Mouse (Mus musculus): Measurements from ENCODE around the gene AU041133. TPM values are rescaled to one million over a fixed set of nuclear protein-coding genes. Genes with fewer than 3 reads are reported as not detected.
"Not testable (repeated sequence)": the region's sequence is repeated elsewhere in the genome, so short reads cannot be mapped to it uniquely, and the experiment has no call there.

Gene AU041133
- 0.08 TPM in 1 of 2 replicates, not detected in the other for polyA plus RNA-seq (2012; rRNA removed)

- Histone ChIP-seq H3K27ac (ENCODE audit: insufficient read depth, low read depth, low read length) (peak within 1 kb of the TSS; percentile 51), H3K27me3 (ENCODE audit: control insufficient read depth, insufficient read depth, low read length) (no peaks in the 10 kb centered on the region), H3K36me3 (ENCODE audit: control insufficient read depth, insufficient read depth, low read length) (no peaks in the 10 kb centered on the region), H3K4me1 (ENCODE audit: control insufficient read depth, insufficient read depth, insufficient read length, low read length) (no peaks in the 10 kb centered on the region), H3K4me3 (ENCODE audit: low read depth, low read length) (peak within 1 kb of the TSS; percentile 86)
- WGBS, result under 1% methylated on average over 41 of the region's 41 CpGs
- no peak for TF ChIP-seq CTCF (IDR thresholded peaks at IDR 0.05; ENCODE audit: extremely low read depth, insufficient read length, insufficient replicate concordance, low read depth, low read length)
- TF ChIP-seq POLR2A (IDR thresholded peaks at IDR 0.05; ENCODE audit: low read depth, low read length), result peak; percentile 54
Observed at GRCm38 (mm10) chr10:82127850-82128401, at the start of gene AU041133. AU041133 (plus strand) TSS chr10:82128013.

GRCm38 (mm10) chr10:82082728-82083621 is 44.8 kb upstream of the AU041133 start, which contains the start of gene BC024063:
BC024063 (plus strand) TSS chr10:82083353.
- H3K36me3 ChIP-seq (ENCODE audit: control insufficient read depth, insufficient read depth, low read length); H3K27me3 ChIP-seq (ENCODE audit: control insufficient read depth, insufficient read depth, low read length); H3K4me1 ChIP-seq (ENCODE audit: control insufficient read depth, insufficient read depth, insufficient read length, low read length): not testable (repeated sequence)
- 17% methylated on average over 42 of the region's 42 CpGs for WGBS
- Histone ChIP-seq H3K4me3 (ENCODE audit: low read depth, low read length) (peak within 1 kb of the TSS; percentile 84), H3K27ac (ENCODE audit: insufficient read depth, low read depth, low read length) (peak within 1 kb of the TSS; percentile 68; the same call in 1 of the 2 replicates)

- not testable (repeated sequence) for H3K27me3 ChIP-seq (ENCODE audit: control insufficient read depth, insufficient read depth, low read length); H3K4me1 ChIP-seq (ENCODE audit: control insufficient read depth, insufficient read depth, insufficient read length, low read length); H3K36me3 ChIP-seq (ENCODE audit: control insufficient read depth, insufficient read depth, low read length); H3K27ac ChIP-seq (ENCODE audit: insufficient read depth, low read depth, low read length)
- 11% methylated on average over 14 of the region's 14 CpGs for WGBS
- peak overlapping the region; percentile 84 for H3K4me3 ChIP-seq (ENCODE audit: low read depth, low read length)
Observed at GRCm38 (mm10) chr10:82083622-82083971, 44.2 kb upstream of the AU041133 start.

GRCm38 (mm10) chr10:82117206-82117605 is 10.6 kb upstream of the AU041133 start:
- WGBS, result 81% methylated on average over 3 of the region's 3 CpGs
- TF ChIP-seq CTCF (IDR thresholded peaks at IDR 0.05; ENCODE audit: extremely low read depth, insufficient read length, insufficient replicate concordance, low read depth, low read length) (no peak), POLR2A (IDR thresholded peaks at IDR 0.05; ENCODE audit: low read depth, low read length) (no peak)

GRCm38 (mm10) chr10:82145282-82145681 is 17.5 kb downstream of the AU041133 start:
- no peak overlapping the region for H3K4me3 ChIP-seq (ENCODE audit: low read depth, low read length)
- no peaks in the 10 kb centered on the region for H3K27me3 ChIP-seq (ENCODE audit: control insufficient read depth, insufficient read depth, low read length)
- no peaks in the 10 kb centered on the region for H3K4me1 ChIP-seq (ENCODE audit: control insufficient read depth, insufficient read depth, insufficient read length, low read length)
- TF ChIP-seq CTCF (IDR thresholded peaks at IDR 0.05; ENCODE audit: extremely low read depth, insufficient read length, insufficient replicate concordance, low read depth, low read length) (no peak), POLR2A (IDR thresholded peaks at IDR 0.05; ENCODE audit: low read depth, low read length) (no peak)
- H3K27ac ChIP-seq (ENCODE audit: insufficient read depth, low read depth, low read length), result no peak overlapping the region
- WGBS, result 84% methylated on average over 1 of the region's 1 CpGs
- H3K36me3 ChIP-seq (ENCODE audit: control insufficient read depth, insufficient read depth, low read length), result peaks cover 17% of the 10 kb centered on the region

More at GRCm38 (mm10) chr10:82117206-82117605, 10.6 kb upstream of the AU041133 start:
- Histone ChIP-seq H3K36me3 (ENCODE audit: control insufficient read depth, insufficient read depth, low read length) (no peaks in the 10 kb centered on the region), H3K4me1 (ENCODE audit: control insufficient read depth, insufficient read depth, insufficient read length, low read length) (no peaks in the 10 kb centered on the region), H3K27ac (ENCODE audit: insufficient read depth, low read depth, low read length) (no peak overlapping the region), H3K27me3 (ENCODE audit: control insufficient read depth, insufficient read depth, low read length) (no peaks in the 10 kb centered on the region), H3K4me3 (ENCODE audit: low read depth, low read length) (no peak overlapping the region)

GRCm38 (mm10) chr10:82147571-82147970 is 19.8 kb downstream of the AU041133 start:
- Histone ChIP-seq H3K27ac (ENCODE audit: insufficient read depth, low read depth, low read length) (no peak overlapping the region), H3K4me3 (ENCODE audit: low read depth, low read length) (no peak overlapping the region), H3K4me1 (ENCODE audit: control insufficient read depth, insufficient read depth, insufficient read length, low read length) (no peaks in the 10 kb centered on the region), H3K27me3 (ENCODE audit: control insufficient read depth, insufficient read depth, low read length) (no peaks in the 10 kb centered on the region), H3K36me3 (ENCODE audit: control insufficient read depth, insufficient read depth, low read length) (peaks cover 25% of the 10 kb centered on the region)
- TF ChIP-seq CTCF (IDR thresholded peaks at IDR 0.05; ENCODE audit: extremely low read depth, insufficient read length, insufficient replicate concordance, low read depth, low read length), result no peak
- TF ChIP-seq POLR2A (IDR thresholded peaks at IDR 0.05; ENCODE audit: low read depth, low read length), result no peak
- WGBS, result 88% methylated on average over 4 of the region's 4 CpGs

GRCm38 (mm10) chr10:82167777-82168176 is 40.0 kb downstream of the AU041133 start:
- no peaks in the 10 kb centered on the region for H3K36me3 ChIP-seq (ENCODE audit: control insufficient read depth, insufficient read depth, low read length)
- H3K27me3 ChIP-seq (ENCODE audit: control insufficient read depth, insufficient read depth, low read length), result no peaks in the 10 kb centered on the region; the same call in 1 of the 2 replicates
- no peak overlapping the region for H3K27ac ChIP-seq (ENCODE audit: insufficient read depth, low read depth, low read length)
- no peak overlapping the region for H3K4me3 ChIP-seq (ENCODE audit: low read depth, low read length)
- no peak for TF ChIP-seq POLR2A (IDR thresholded peaks at IDR 0.05; ENCODE audit: low read depth, low read length)
- no peak for TF ChIP-seq CTCF (IDR thresholded peaks at IDR 0.05; ENCODE audit: extremely low read depth, insufficient read length, insufficient replicate concordance, low read depth, low read length)
- WGBS, result 63% methylated on average over 3 of the region's 3 CpGs
- H3K4me1 ChIP-seq (ENCODE audit: control insufficient read depth, insufficient read depth, insufficient read length, low read length), result no peaks in the 10 kb centered on the region

All from small intestine, adult 2 months (tissue).